Mouse (Mus musculus): Measurements from ENCODE around the gene Fasn. TPM values are rescaled to one million over a fixed set of nuclear protein-coding genes. Genes with fewer than 3 reads are reported as not detected.
"Not testable (repeated sequence)": the region's sequence is repeated elsewhere in the genome, so short reads cannot be mapped to it uniquely, and the experiment has no call there.

Fasn gene
- total RNA-seq, 2 experiments from 2014 or later, result 168 to 171 TPM

- peak in 1 of 2 experiments; percentile 0 for DNase-seq (ENCODE audit: low spot score in 2 of 2)
- intact Hi-C loops (cut with DNase I), result no loop called here
Observed at GRCm38 (mm10) chr11:120773463-120774190, 50.7 kb downstream of the Fasn start.

DNA sequence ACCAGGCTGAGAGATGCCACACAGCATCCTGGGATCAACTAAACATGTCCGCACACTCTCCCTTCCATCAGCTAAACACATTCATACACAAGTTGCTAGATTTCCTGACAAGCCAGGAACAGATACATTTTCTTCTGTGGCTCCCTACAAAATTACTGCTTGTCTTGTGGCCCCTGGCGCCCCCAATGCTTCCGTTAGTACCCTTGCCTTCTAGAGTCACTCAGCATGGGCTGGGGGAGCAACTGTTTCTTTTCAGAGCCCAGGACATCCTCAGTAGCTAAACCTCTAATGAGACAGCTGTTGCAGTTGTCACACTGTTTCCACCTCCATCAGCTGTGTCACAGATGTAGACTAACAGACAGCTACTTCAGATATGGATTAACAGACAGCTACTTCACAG lies 51.6 kb downstream of the Fasn start:
- intact Hi-C loops (cut with DNase I), result no loop called here
- DNase-seq (ENCODE audit: low spot score in 2 of 2), result no peak

GRCm38 (mm10) chr11:120768206-120768605 lies 56.1 kb downstream of the Fasn start:
- intact Hi-C loops (cut with DNase I), result no loop called here
- DNase-seq (ENCODE audit: low spot score in 2 of 2), result no peak

GRCm38 (mm10) chr11:120767023-120767422 lies 57.3 kb downstream of the Fasn start:
- intact Hi-C loops (cut with DNase I); DNase-seq (ENCODE audit: low spot score in 2 of 2): not testable (repeated sequence)

DNA sequence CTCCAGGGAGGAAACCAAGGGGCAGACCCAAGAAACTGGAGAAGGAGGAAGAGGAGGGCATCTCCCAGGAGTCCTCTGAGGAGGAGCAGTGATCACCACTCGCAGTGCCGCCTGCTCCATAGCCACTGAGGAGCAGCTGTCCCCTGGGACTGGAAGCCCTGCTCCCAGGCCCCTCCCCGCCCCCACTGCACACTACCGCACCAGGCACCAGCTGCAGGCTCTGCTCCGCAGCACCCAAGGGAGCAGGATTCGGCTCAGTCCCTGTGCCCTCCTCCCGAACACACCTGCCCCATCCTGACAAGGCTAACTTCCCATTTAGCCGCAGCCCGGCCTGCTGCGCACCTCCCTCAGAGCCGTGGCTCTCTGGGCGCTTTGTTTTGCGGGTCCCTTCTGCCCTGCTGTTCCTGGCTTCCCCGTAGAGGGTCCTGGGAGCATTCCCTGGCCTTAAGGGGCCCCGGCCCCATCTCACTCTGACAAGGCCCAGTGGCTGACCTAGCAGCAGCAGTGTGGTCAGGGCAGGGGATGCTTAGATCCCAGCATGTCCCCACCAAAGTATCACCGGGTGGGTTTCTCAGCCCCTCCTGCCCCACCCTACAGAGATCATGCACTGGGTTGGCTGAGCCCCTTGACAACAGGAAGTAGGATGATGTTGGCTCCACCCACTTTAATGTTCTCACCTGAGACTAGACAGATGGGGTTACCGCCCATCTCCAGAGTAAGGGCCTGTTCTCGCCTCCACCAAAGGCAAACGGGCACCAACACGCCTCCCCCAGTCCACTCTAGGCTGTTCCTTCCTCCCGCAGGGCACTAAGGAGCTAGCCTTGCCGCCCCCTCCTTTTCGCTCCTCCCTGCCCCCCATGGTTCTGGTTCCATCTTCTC lies 61.0 kb downstream of the Fasn start:
- intact Hi-C loops (cut with DNase I); DNase-seq (ENCODE audit: low spot score in 2 of 2): not testable (repeated sequence)

DNA sequence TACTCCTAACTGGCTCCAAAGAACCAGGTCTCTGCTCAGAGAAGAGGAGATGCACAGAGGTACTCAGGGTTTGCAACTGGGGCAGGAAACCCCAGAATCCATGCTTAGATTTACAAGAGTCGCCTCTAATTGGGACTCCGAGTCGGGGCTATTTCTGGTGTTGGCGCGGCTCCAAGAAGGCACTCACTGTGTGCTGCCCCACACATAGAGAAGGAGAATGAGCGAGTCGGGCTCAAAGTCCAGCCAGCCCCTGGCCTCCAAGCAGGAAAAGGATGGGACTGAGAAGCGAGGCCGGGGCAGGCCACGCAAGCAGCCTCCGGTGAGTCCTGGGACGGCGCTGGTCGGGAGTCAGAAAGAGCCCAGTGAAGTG lies 61.7 kb downstream of the Fasn start, which contains the start of gene Hmga1b:
Gene Hmga1b (plus strand): TSS at position 123 of the 370 bp plus-strand sequence.
- DNase-seq (ENCODE audit: low spot score in 2 of 2); intact Hi-C loops (cut with DNase I): not testable (repeated sequence)

DNA sequence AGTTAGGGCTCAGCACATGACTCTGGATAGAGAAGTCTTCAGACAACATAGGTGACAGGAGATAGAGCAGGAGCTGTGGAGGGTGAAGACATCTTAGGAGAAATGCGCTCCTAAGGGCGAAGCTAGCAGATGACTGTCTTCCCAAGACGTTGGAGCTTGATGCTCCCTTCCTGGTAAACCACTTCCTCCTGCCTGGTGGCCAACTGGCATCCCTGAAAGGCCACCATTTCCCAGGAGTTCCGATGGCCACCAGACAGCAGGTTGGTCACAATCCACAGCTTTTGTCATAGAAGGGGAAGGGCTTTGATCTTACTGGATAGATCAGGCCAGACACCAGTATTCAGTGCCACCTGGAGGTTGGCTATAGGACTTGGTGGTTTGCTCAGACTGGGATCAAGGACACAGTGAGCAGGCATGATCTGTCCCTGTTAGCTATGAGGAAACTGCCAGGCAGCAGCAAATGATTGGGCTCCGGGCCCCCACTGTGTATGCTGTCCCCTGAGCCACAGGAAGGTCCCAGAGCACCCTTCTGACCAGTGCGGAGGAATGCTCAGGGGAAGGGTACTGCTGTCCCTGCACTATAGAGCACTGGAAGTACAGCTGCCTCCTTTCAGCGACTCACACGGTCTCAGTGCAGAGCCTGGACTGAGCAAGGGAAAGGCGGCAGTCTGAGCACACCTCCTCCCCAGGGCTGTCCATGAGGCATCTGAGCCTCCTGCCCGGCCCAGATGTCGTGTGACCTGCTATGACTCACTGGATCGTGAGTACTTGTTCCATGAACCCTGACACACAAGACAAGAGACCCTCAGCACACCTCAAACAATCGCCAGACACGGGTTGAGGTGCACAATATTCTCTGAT lies 62.3 kb downstream of the Fasn start:
- intact Hi-C loops (cut with DNase I), result no loop called here
- no peak for DNase-seq (ENCODE audit: low spot score in 2 of 2)

DNA sequence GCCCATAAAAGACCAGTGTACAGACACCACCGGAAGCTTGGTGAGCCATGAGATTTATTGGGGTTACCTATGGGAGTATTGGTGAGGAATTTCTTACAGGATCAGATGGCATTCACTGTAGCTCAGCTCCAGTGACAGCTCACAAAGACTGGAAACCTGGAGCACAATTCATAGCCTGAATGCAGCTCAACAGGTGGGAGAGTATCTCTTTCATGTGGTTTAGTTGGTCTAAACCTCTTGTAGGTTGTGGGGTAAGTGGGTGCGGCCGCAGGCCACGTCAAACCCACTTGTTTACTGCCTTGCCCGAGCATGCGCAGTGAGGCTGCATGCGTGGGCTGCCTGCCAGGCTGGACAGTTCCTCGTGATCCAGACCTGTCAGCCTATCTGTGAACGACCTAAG lies 64.1 kb downstream of the Fasn start:
- intact Hi-C loops (cut with DNase I), result no loop called here
- no peak for DNase-seq (ENCODE audit: low spot score in 2 of 2)

Other genes with a start within 250 kb of the Fasn start
- gene Arhgdia, start 242.9 kb downstream of the Fasn start, total RNA-seq (2021), result 100 to 1,000 TPM; 340 to 344 TPM
- gene Alyref, start 226.2 kb downstream of the Fasn start, total RNA-seq (2021), result 10 to 100 TPM; 59.9 to 61.2 TPM
- gene Anapc11, start 226.1 kb downstream of the Fasn start, total RNA-seq (2021), result 10 to 100 TPM; 93.2 to 94.8 TPM
- not detected for gene Npb, start 216.1 kb downstream of the Fasn start, total RNA-seq (2021)
- 100 to 1,000 TPM; 120 to 141 TPM for gene Pcyt2, start 206.6 kb downstream of the Fasn start, total RNA-seq (2021)
- 10 to 100 TPM; 37.8 TPM for gene Sirt7, start 199.3 kb downstream of the Fasn start, total RNA-seq (2021)
- 10 to 100 TPM; 91.5 to 98.4 TPM for gene Mafg, start 190.9 kb downstream of the Fasn start, total RNA-seq (2021)
- gene Pycr1, start 180.8 kb downstream of the Fasn start, total RNA-seq (2021), result 1 to 10 TPM; 1.4 to 2.1 TPM
- gene Myadml2, start 176.4 kb downstream of the Fasn start, total RNA-seq (2021), result 1 to 10 TPM; 7.4 to 8.6 TPM
- 1 to 10 TPM; 4.1 to 4.7 TPM for gene Notum, start 163.4 kb downstream of the Fasn start, total RNA-seq (2021)
- 10 to 100 TPM; 51.2 to 53.1 TPM for gene Aspscr1, start 151.6 kb downstream of the Fasn start, total RNA-seq (2021)
- 10 to 100 TPM; 18.0 to 22.7 TPM for gene Cenpx, start 110.8 kb downstream of the Fasn start, total RNA-seq (2021)
- 10 to 100 TPM; 50.4 to 60.0 TPM for gene Lrrc45, start 110.6 kb downstream of the Fasn start, total RNA-seq (2021)
- 10 to 100 TPM; 39.4 to 41.0 TPM for gene Rac3, start 103.1 kb downstream of the Fasn start, total RNA-seq (2021)
- 1 to 10 TPM; 6.1 to 7.4 TPM for gene Dcxr, start 97.3 kb downstream of the Fasn start, total RNA-seq (2021)
- gene Cbr2, start 92.4 kb downstream of the Fasn start, total RNA-seq (2021), result 1 to 10 TPM; 2.6 to 3.7 TPM
- gene Hmga1b, start 61.8 kb downstream of the Fasn start, total RNA-seq (2021), result 10 to 100 TPM; 29.3 to 33.1 TPM
- 10 to 100 TPM; 62.9 to 63.3 TPM for gene Rfng, start 40.3 kb downstream of the Fasn start, total RNA-seq (2021)
- 100 to 1,000 TPM; 139 to 143 TPM for gene Gps1, start 40.3 kb downstream of the Fasn start, total RNA-seq (2021)
- 10 to 100 TPM; 40.0 to 42.8 TPM for gene Dus1l, start 28.1 kb downstream of the Fasn start, total RNA-seq (2021)
- gene Ccdc57, start 108.3 kb upstream of the Fasn start, total RNA-seq (2021), result 1 to 10 TPM; 6.7 to 8.0 TPM
- 1 to 10 TPM; 4.4 to 4.6 TPM for gene Slc16a3, start 123.9 kb upstream of the Fasn start, total RNA-seq (2021)
- 100 to 1,000 TPM; 116 to 122 TPM for gene Csnk1d, start 166.8 kb upstream of the Fasn start, total RNA-seq (2021)
- 1 to 10 TPM; 1.6 to 1.7 TPM for gene Cd7, start 214.9 kb upstream of the Fasn start, total RNA-seq (2021)
- not detected for gene Sectm1b, start 239.0 kb upstream of the Fasn start, total RNA-seq (2021)

All from left cerebral cortex, postnatal 25 days (tissue).